Mouse (Mus musculus): ENCODE results near the gene Gsg1l. TPM values are rescaled to one million over a fixed set of nuclear protein-coding genes. Genes with fewer than 3 reads are reported as not detected.

Gene Gsg1l
- polyA plus RNA-seq, 1 experiment from 2014 or later, result 1.0 TPM

DNA sequence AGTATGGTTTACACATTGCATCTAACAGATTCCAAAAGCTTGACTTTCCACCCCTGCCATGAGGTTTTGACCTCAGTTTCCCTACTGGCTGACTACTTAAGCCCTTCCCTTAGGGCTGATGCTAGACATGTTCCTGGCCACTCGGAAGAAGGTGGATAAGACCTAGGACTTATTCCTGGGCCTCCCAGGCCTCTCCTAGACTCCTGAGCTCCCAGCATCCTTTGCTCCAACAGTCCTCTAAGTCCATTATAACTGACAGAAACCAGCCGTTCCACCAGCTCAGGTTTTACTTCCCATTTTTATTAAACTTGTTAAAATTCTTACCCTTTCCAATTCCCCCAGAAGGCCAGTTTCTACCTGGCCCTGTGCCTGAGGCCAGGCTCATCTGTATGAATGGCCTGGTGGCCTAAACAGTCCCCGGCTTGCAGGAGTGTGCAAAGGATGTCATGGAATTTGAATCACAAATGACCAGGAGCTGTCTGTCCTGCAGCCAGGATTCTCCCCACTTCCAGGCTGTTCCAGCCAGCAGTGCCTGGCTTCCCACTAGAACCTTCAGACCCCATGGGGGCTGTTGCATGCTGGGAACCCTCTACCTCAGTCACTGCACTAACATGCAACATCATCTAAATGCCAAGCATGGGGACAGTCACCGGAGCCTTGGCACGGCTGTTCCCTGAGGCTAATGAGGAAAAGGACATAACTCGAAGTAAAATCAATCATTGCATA is 139.7 kb downstream of the Gsg1l start:
- no peaks in the 10 kb centered on the region for H3K27me3 ChIP-seq (replicated peaks; ENCODE audit: control insufficient read depth, insufficient read depth, low read length)
- WGBS, result 64% methylated on average over 6 of the region's 6 CpGs
- H3K36me3 ChIP-seq (ENCODE audit: control insufficient read depth, insufficient read depth, low read length), result no peaks in the 10 kb centered on the region
- ATAC-seq (replicated peaks; ENCODE audit: low FRiP score, low TSS enrichment, low read depth), result no peak
- H3K27ac ChIP-seq (ENCODE audit: low read depth), result no peak overlapping the region
- H3K9ac ChIP-seq (ENCODE audit: low read length), result no peak overlapping the region
- H3K9me3 ChIP-seq (ENCODE audit: control insufficient read depth, low read length), result 0 out of 2 replicates have a peak, but pooled peaks cover 2% of the 10 kb centered on the region
- H3K4me3 ChIP-seq (ENCODE audit: low read depth, low read length), result no peak overlapping the region
- no peaks in the 10 kb centered on the region for H3K4me1 ChIP-seq (replicated peaks; ENCODE audit: control insufficient read depth, insufficient read depth, low read length)
- H3K4me2 ChIP-seq (ENCODE audit: low read length), result no peak overlapping the region
- DNase-seq (ENCODE audit: low spot score), result no peak

DNA sequence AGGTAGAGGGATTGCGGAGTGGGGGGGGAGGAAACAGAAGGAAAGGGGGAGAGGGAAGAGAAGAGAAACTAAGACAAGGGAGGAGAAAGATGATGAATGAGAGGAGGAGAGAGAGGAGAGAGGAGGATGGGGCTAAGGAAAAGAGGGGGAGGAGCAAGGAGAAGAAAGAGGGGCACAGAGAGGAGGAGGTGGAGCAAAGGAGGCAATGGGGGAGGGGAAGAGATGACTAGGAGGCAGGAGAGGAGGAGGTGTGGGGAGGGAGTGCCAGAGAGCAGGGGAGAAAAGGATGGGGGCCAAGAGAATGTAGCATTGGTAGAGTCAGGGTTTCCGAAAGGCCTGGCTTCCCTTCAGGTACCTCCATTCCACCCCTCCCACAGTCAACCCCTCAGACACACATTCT is 147.9 kb downstream of the Gsg1l start:
- Histone ChIP-seq H3K4me1 (replicated peaks; ENCODE audit: control insufficient read depth, insufficient read depth, low read length) (peaks cover 12% of the 10 kb centered on the region), H3K9ac (ENCODE audit: low read length) (no peak overlapping the region), H3K36me3 (ENCODE audit: control insufficient read depth, insufficient read depth, low read length) (no peaks in the 10 kb centered on the region), H3K27me3 (replicated peaks; ENCODE audit: control insufficient read depth, insufficient read depth, low read length) (no peaks in the 10 kb centered on the region), H3K4me2 (ENCODE audit: low read length) (no peak overlapping the region), H3K9me3 (ENCODE audit: control insufficient read depth, low read length) (no peaks in the 10 kb centered on the region), H3K4me3 (ENCODE audit: low read depth, low read length) (no peak overlapping the region), H3K27ac (ENCODE audit: low read depth) (no peak overlapping the region)
- DNase-seq (ENCODE audit: low spot score) (no peak), ATAC-seq (replicated peaks; ENCODE audit: low FRiP score, low TSS enrichment, low read depth) (no peak)
- whole genome bisulfite sequencing, result 61% methylated on average over 2 of the region's 2 CpGs

DNA sequence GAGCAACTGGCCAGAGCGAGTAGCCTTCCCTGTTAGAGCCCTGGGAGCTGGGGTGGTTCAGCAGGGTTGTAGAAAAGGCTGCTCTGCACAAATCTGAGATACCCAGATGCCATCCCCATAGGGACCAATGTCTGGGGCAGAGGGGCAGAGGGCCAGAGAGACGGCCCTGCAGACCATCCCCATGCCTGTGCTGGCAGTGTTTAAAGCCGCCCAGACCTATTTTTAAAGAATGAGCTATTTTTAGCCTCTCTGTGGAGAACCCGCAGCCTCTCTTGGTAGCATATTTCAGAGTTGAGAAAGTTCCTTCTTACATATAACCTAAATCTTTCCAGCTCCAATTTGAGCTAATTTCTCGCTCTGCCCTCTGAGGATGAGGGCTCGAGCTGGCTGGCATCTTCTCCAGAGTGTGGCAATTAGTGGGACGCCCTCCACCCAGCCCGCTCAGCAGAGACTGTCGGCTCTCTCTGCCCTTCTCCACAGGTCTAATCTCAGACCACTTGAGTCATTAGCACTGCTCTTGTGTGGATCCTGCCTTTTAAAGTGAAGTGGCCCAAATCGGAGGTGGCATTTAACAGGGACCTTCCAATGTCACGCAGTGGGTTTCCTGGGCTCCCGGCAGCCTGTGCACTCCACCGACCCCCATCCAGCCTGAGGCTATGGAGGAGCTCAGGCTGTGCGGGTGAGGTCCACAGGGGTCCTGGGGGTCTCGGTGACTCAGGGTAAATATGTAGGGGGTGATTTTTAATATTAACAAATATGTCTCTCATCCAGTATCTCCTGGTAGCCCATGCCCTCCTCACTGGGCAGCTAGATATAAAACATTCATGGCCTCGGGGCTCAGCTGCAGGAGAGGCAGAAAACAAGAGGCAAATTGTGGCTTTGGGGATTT is 148.6 kb downstream of the Gsg1l start:
- no peak overlapping the region for H3K4me2 ChIP-seq (ENCODE audit: low read length)
- no peaks in the 10 kb centered on the region for H3K36me3 ChIP-seq (ENCODE audit: control insufficient read depth, insufficient read depth, low read length)
- no peak for ATAC-seq (replicated peaks; ENCODE audit: low FRiP score, low TSS enrichment, low read depth)
- no peak overlapping the region for H3K4me3 ChIP-seq (ENCODE audit: low read depth, low read length)
- H3K9ac ChIP-seq (ENCODE audit: low read length), result no peak overlapping the region
- H3K27ac ChIP-seq (ENCODE audit: low read depth), result no peak overlapping the region; the same call in 1 of the 2 replicates
- 27% methylated on average over 16 of the region's 16 CpGs for WGBS
- no peaks in the 10 kb centered on the region for H3K27me3 ChIP-seq (replicated peaks; ENCODE audit: control insufficient read depth, insufficient read depth, low read length)
- no peaks in the 10 kb centered on the region for H3K9me3 ChIP-seq (ENCODE audit: control insufficient read depth, low read length)
- no peak for DNase-seq (ENCODE audit: low spot score)
- peaks cover 12% of the 10 kb centered on the region for H3K4me1 ChIP-seq (replicated peaks; ENCODE audit: control insufficient read depth, insufficient read depth, low read length)

DNA sequence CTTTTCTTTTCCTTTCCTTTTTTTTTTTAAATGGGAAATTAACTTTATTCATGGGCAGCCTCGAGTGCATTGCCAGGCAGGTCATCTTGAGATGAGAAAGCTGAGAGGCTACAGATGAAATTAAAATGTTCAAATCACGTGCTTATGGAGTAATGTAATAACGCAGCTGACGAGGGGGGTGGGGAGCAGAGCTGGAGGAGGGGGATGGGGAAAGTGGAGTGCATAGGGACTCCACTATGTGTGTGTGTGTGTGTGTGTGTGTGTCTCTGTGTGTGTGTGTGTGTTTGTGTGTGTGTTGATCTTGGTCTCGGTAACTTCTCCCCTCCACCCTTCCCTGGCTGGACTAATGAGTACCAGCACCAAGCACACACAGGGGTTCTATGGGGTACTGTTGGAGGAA is 150.6 kb downstream of the Gsg1l start:
- Histone ChIP-seq H3K27me3 (replicated peaks; ENCODE audit: control insufficient read depth, insufficient read depth, low read length) (no peaks in the 10 kb centered on the region), H3K9me3 (ENCODE audit: control insufficient read depth, low read length) (no peaks in the 10 kb centered on the region), H3K9ac (ENCODE audit: low read length) (no peak overlapping the region), H3K4me1 (replicated peaks; ENCODE audit: control insufficient read depth, insufficient read depth, low read length) (peaks cover 12% of the 10 kb centered on the region), H3K4me2 (ENCODE audit: low read length) (no peak overlapping the region), H3K27ac (ENCODE audit: low read depth) (no peak overlapping the region), H3K36me3 (ENCODE audit: control insufficient read depth, insufficient read depth, low read length) (no peaks in the 10 kb centered on the region), H3K4me3 (ENCODE audit: low read depth, low read length) (no peak overlapping the region)
- ATAC-seq (replicated peaks; ENCODE audit: low FRiP score, low TSS enrichment, low read depth) (no peak), DNase-seq (ENCODE audit: low spot score) (no peak)
- 56% methylated on average over 5 of the region's 5 CpGs for WGBS

DNA sequence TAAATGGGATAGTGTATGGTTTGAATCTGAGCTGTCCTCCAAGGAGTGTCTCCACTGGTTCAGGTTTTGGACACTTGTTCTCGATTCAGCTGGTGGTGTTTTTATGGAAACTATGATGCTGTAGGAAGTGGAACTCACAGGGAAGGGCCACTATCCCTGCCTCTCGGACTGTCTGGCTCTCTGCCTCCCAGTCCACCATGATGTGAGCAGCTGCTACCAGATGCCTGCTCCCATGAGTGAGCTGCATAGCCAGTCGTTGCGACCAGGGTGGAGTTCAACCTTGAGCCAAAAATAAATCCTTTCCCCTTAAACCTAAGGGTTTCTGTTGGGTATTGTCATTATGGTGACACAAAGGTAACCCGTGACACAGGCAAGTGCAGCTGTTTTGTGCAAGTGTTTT is 158.2 kb downstream of the Gsg1l start:
- Histone ChIP-seq H3K9ac (ENCODE audit: low read length) (no peak overlapping the region), H3K27me3 (replicated peaks; ENCODE audit: control insufficient read depth, insufficient read depth, low read length) (no peaks in the 10 kb centered on the region), H3K4me3 (ENCODE audit: low read depth, low read length) (no peak overlapping the region), H3K36me3 (ENCODE audit: control insufficient read depth, insufficient read depth, low read length) (no peaks in the 10 kb centered on the region), H3K27ac (ENCODE audit: low read depth) (no peak overlapping the region), H3K4me2 (ENCODE audit: low read length) (no peak overlapping the region), H3K4me1 (replicated peaks; ENCODE audit: control insufficient read depth, insufficient read depth, low read length) (no peaks in the 10 kb centered on the region), H3K9me3 (ENCODE audit: control insufficient read depth, low read length) (no peaks in the 10 kb centered on the region)
- DNase-seq (ENCODE audit: low spot score) (no peak), ATAC-seq (replicated peaks; ENCODE audit: low FRiP score, low TSS enrichment, low read depth) (no peak)
- 85% methylated on average over 5 of the region's 5 CpGs for WGBS

DNA sequence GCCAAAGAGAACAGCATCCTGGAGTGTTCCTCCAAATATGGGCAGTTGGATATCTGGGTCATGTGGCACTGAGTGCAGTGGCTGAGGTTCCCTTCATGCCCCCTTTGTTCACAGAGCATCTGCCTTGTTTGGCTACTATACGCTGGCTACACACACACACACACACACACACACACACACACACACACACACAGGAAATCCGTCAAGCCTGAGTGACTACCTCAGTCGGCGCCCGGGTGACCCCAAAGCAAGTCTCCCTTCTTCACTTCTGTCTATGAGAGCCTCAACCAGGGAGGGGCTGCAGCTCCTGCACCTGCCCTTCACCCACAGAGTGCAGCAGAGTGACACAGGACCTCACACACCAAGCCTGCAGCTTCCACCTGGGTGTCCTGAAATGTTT is 161.4 kb downstream of the Gsg1l start:
- no peak for DNase-seq (ENCODE audit: low spot score)
- Histone ChIP-seq H3K27ac (ENCODE audit: low read depth) (no peak overlapping the region), H3K4me3 (ENCODE audit: low read depth, low read length) (no peak overlapping the region), H3K4me2 (ENCODE audit: low read length) (no peak overlapping the region), H3K4me1 (replicated peaks; ENCODE audit: control insufficient read depth, insufficient read depth, low read length) (no peaks in the 10 kb centered on the region), H3K36me3 (ENCODE audit: control insufficient read depth, insufficient read depth, low read length) (no peaks in the 10 kb centered on the region), H3K27me3 (replicated peaks; ENCODE audit: control insufficient read depth, insufficient read depth, low read length) (no peaks in the 10 kb centered on the region), H3K9me3 (ENCODE audit: control insufficient read depth, low read length) (no peaks in the 10 kb centered on the region), H3K9ac (ENCODE audit: low read length) (no peak overlapping the region)
- 76% methylated on average over 5 of the region's 5 CpGs for WGBS
- no peak for ATAC-seq (replicated peaks; ENCODE audit: low FRiP score, low TSS enrichment, low read depth)

DNA sequence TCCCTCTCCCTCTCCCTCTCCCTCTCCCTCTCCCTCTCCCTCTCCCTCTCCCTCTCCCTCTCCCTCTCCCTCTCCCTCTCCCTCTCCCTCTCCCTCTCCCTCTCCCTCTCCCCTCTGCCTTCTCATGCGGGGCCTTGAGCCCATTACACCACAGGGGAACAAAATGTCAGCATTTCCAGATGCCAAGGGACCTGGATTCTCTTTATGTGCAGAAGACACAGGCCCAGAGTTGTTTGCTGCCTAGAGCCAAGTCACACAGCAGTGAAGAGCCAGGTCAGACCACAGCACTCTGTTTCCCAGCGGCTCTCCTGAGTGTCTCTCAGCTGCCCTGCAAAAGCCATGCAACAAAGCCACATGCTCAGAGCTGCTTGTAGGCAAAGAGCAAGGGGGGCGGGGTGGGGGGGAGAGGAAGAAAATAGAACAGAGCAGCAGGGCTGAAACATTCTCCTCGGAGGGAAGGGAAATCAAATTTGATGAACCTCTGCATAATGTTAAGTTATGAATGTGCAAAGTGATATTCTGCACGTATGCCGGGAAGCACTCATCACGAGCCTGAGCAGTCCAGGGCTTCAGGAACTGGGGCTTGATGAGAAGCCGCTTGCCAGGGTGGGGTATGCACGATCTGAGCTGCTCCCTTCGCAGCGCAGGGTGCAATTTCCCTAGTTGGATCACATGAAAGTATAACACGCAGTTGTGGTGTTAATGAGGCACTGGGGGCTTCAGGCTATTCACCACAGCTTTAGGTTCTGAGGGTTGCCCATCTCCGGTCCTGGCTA is 181.6 kb downstream of the Gsg1l start:
- WGBS, result 63% methylated on average over 13 of the region's 13 CpGs
- no peaks in the 10 kb centered on the region for H3K9me3 ChIP-seq (ENCODE audit: control insufficient read depth, low read length)
- H3K4me2 ChIP-seq (ENCODE audit: low read length), result no peak overlapping the region
- DNase-seq (ENCODE audit: low spot score) (no peak), ATAC-seq (replicated peaks; ENCODE audit: low FRiP score, low TSS enrichment, low read depth) (no peak)
- no peaks in the 10 kb centered on the region for H3K4me1 ChIP-seq (replicated peaks; ENCODE audit: control insufficient read depth, insufficient read depth, low read length)
- no peaks in the 10 kb centered on the region for H3K27me3 ChIP-seq (replicated peaks; ENCODE audit: control insufficient read depth, insufficient read depth, low read length)
- H3K36me3 ChIP-seq (ENCODE audit: control insufficient read depth, insufficient read depth, low read length), result no peaks in the 10 kb centered on the region
- no peak overlapping the region for H3K4me3 ChIP-seq (ENCODE audit: low read depth, low read length)
- no peak overlapping the region for H3K9ac ChIP-seq (ENCODE audit: low read length)
- H3K27ac ChIP-seq (ENCODE audit: low read depth), result no peak overlapping the region

DNA sequence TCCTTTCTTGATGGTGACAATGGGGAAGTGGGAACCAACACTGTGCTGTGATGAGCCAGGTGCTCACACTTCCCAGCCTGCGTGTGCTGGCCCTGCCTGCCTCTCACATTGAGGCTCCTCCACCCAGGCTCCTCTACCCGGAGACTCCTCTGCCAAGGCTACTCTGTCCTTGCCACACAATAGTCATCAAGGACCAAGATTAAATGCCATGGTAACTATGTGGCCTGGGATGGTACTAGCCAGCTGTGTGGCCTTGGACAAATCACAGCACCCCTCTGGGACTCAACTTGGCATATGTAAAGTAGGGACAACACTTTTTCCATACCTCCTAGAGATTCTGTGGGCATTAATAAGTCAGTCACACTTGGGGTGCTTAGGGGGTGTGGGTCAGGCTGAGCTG is 182.3 kb downstream of the Gsg1l start:
- no peak for ATAC-seq (replicated peaks; ENCODE audit: low FRiP score, low TSS enrichment, low read depth)
- Histone ChIP-seq H3K27me3 (replicated peaks; ENCODE audit: control insufficient read depth, insufficient read depth, low read length) (no peaks in the 10 kb centered on the region), H3K36me3 (ENCODE audit: control insufficient read depth, insufficient read depth, low read length) (no peaks in the 10 kb centered on the region), H3K27ac (ENCODE audit: low read depth) (no peak overlapping the region), H3K4me1 (replicated peaks; ENCODE audit: control insufficient read depth, insufficient read depth, low read length) (no peaks in the 10 kb centered on the region), H3K9me3 (ENCODE audit: control insufficient read depth, low read length) (no peaks in the 10 kb centered on the region), H3K4me3 (ENCODE audit: low read depth, low read length) (no peak overlapping the region), H3K9ac (ENCODE audit: low read length) (no peak overlapping the region), H3K4me2 (ENCODE audit: low read length) (no peak overlapping the region)
- 69% methylated on average over 2 of the region's 2 CpGs for WGBS
- DNase-seq (ENCODE audit: low spot score), result no peak
